8 mouse cellular contexts compared by ENCODE assay signal in genomic region chr1:172012030-172012429, GRCm38 (mm10). TPM values are rescaled to one million over a fixed set of nuclear protein-coding genes. Genes with fewer than 3 reads are reported as not detected.
DNase-seq lines count a peak whose midpoint lies in the region; ATAC-seq and TF ChIP-seq lines count a peak whose summit lies in the region.

No protein-coding gene starts in this region.

- H3K9ac ChIP-seq in intestine, postnatal 0 days (ENCODE audit: low read depth, low read length) = no peak overlapping the region
- no peak overlapping the region for H3K9ac ChIP-seq in limb, embryonic 11.5 days (ENCODE audit: low read length)

- DNase-seq in CD4-positive helper T cell, adult 2 months (ENCODE audit: low read depth, low spot score) = peak; percentile 61
- peak; percentile 47 for DNase-seq in T-cell, adult 2 months (ENCODE audit: low spot score)
- peak; percentile 82 to 88 for DNase-seq in cerebellum, postnatal 14 days
- DNase-seq in frontal cortex, postnatal 36 days (ENCODE audit: low spot score in 2 of 2) = peak; percentile 61 to 67
- DNase-seq in limb, embryonic 11.5 days (ENCODE audit: low spot score) = peak; percentile 82
- DNase-seq in thymus, postnatal 0 days (ENCODE audit: low spot score) = peak; percentile 71

- TF ChIP-seq CTCF in intestine, postnatal 0 days (IDR thresholded peaks at IDR 0.05; ENCODE audit: low read depth) = peak; percentile 86

- no peak overlapping the region for H3K27ac ChIP-seq in intestine, postnatal 0 days (ENCODE audit: low read depth, low read length)
- H3K27ac ChIP-seq in limb, embryonic 11.5 days (replicated peaks; ENCODE audit: low read depth, low read length) = no peak overlapping the region

- no peak overlapping the region for H3K4me3 ChIP-seq in intestine, postnatal 0 days (ENCODE audit: low read depth, low read length)
- H3K4me3 ChIP-seq in limb, embryonic 11.5 days (ENCODE audit: low read depth, low read length) = no peak overlapping the region

- H3K4me2 ChIP-seq in intestine, postnatal 0 days (replicated peaks; ENCODE audit: low read depth) = no peak overlapping the region
- H3K4me2 ChIP-seq in limb, embryonic 11.5 days (ENCODE audit: low read depth, severe bottlenecking) = no peak overlapping the region

- ATAC-seq in intestine, postnatal 0 days = no peak
- no peak for ATAC-seq in limb, embryonic 11.5 days (ENCODE audit: insufficient number of reproducible peaks, low FRiP score, low TSS enrichment, low read depth)
- ATAC-seq in monocyte, adult 5-6 weeks (replicated peaks; ENCODE audit: insufficient number of reproducible peaks, low FRiP score, low TSS enrichment, poor library complexity, severe bottlenecking) = 0 out of 2 replicates have a peak, but pooled peaks have one; percentile 59

- 24% methylated on average over 5 of the region's 5 CpGs for WGBS in intestine, postnatal 0 days
- 31% methylated on average over 5 of the region's 5 CpGs for WGBS in limb, embryonic 11.5 days

- H3K4me1 ChIP-seq in intestine, postnatal 0 days (replicated peaks; ENCODE audit: control insufficient read depth, insufficient read depth, low read length) = no peaks in the 10 kb centered on the region
- peaks cover 13% of the 10 kb centered on the region for H3K4me1 ChIP-seq in limb, embryonic 11.5 days (ENCODE audit: control insufficient read depth, insufficient read depth, low read length)

- peaks cover 17% of the 10 kb centered on the region for H3K36me3 ChIP-seq in intestine, postnatal 0 days (ENCODE audit: control insufficient read depth, insufficient read depth)
- peaks cover 23% of the 10 kb centered on the region for H3K36me3 ChIP-seq in limb, embryonic 11.5 days (ENCODE audit: control insufficient read depth, insufficient read depth, low read length)

- H3K27me3 ChIP-seq in intestine, postnatal 0 days (replicated peaks; ENCODE audit: control insufficient read depth, insufficient read depth, low read length) = no peaks in the 10 kb centered on the region
- H3K27me3 ChIP-seq in limb, embryonic 11.5 days (ENCODE audit: control insufficient read depth, insufficient read depth, low read length) = no peaks in the 10 kb centered on the region

- H3K9me3 ChIP-seq in intestine, postnatal 0 days (ENCODE audit: control insufficient read depth) = no peaks in the 10 kb centered on the region
- no peaks in the 10 kb centered on the region for H3K9me3 ChIP-seq in limb, embryonic 11.5 days (ENCODE audit: control insufficient read depth, low read length)

RNA-seq across cellular contexts. Expression of gene Vangl2, which starts 16.2 kb away (rescaled TPM):
- 2.8 and 3.3 TPM in 2 replicates for polyA plus RNA-seq in intestine, postnatal 0 days (2015; fragmentation: Nextera tagmentation; extraction: Ambion mirVana)
- polyA plus RNA-seq in limb, embryonic 11.5 days (2014; fragmentation: Nextera tagmentation; extraction: Ambion mirVana) = 23.3 and 26.3 TPM in 2 replicates
- total RNA-seq in monocyte, adult 5-6 weeks (2017) = 0.67 to 2.7 TPM (median 1.2 TPM) in 3 replicates
- 15.4 and 17.4 TPM in 2 replicates for polyA plus RNA-seq in thymus, postnatal 0 days (2015; fragmentation: Nextera tagmentation; extraction: Ambion mirVana)

RNA-seq across cellular contexts. Expression of gene Nhlh1, which starts 45.3 kb away (rescaled TPM):
- 0.05 TPM in 1 of 2 replicates, not detected in the other for polyA plus RNA-seq in intestine, postnatal 0 days (2015; fragmentation: Nextera tagmentation; extraction: Ambion mirVana)
- polyA plus RNA-seq in limb, embryonic 11.5 days (2014; fragmentation: Nextera tagmentation; extraction: Ambion mirVana) = not detected in 2 replicates
- not detected in 3 replicates for total RNA-seq in monocyte, adult 5-6 weeks (2017)
- not detected in 2 replicates for polyA plus RNA-seq in thymus, postnatal 0 days (2015; fragmentation: Nextera tagmentation; extraction: Ambion mirVana)
